Mouse (Mus musculus): ENCODE data around the gene Tspan18. TPM values are rescaled to one million over a fixed set of nuclear protein-coding genes. Genes with fewer than 3 reads are reported as not detected.
A peak's percentile ranks its signal among the peaks of the same experiment; 100 is the strongest.

Tspan18 gene
- polyA plus RNA-seq, 1 experiment: 6.8 TPM

DNA sequence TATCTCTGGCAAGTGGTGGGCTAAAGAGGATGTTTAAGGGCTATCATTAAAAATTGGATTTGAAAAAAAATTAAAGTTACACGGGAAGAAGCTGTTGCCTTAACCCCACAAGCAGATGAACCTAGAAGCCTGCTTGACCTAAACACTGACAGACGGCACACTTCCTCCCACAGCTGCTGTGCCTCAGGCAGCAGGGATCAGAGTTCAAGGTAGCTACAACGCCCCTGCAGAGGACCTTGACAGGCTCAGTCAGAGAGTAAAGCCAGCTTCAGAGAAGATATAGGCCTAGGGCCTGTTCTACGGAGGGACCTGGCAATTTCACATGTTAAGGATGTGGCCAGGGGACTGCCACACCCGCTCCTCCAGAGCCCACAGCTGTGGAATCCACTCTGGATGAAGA is 161.8 kb downstream of the Tspan18 start:
- no peak for DNase-seq (ENCODE audit: low read depth, low spot score)
- WGBS: 36% methylated on average over 5 of the region's 5 CpGs

GRCm38 (mm10) chr2:93171929-93172328 is 162.4 kb downstream of the Tspan18 start:
- DNase-seq (ENCODE audit: low read depth, low spot score): no peak
- 78% methylated on average over 6 of the region's 6 CpGs for WGBS

DNA sequence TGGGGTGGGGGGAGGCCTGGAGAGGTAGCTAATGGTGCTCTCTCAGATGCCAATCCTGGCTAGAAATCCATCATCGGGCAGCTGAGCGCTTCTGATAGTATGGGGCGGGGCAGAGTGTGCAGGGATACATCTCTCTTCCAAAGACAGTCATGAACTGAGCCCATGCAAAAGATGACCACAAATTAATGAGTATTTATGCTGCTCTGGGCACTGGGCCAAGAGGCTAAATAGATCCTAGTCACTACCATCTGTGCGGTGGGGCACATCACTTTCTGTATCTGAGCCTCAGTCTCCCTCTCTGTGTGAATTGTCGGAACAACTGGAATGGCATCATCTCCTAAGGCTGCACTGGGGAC is 163.5 kb downstream of the Tspan18 start:
- WGBS: 71% methylated on average over 5 of the region's 5 CpGs
- DNase-seq (ENCODE audit: low read depth, low spot score): no peak

- DNase-seq (ENCODE audit: low read depth, low spot score): no peak
- WGBS: 84% methylated on average over 19 of the region's 19 CpGs
Measured at GRCm38 (mm10) chr2:93170156-93170844, 164.0 kb downstream of the Tspan18 start.

- 79% methylated on average over 14 of the region's 14 CpGs for WGBS
Measured at GRCm38 (mm10) chr2:93166734-93167406, 167.4 kb downstream of the Tspan18 start.

GRCm38 (mm10) chr2:93166295-93166694 is 168.0 kb downstream of the Tspan18 start:
- 93% methylated on average over 6 of the region's 6 CpGs for WGBS
- DNase-seq (ENCODE audit: low read depth, low spot score): no peak

More at GRCm38 (mm10) chr2:93166734-93167406, 167.4 kb downstream of the Tspan18 start:
- no peak for DNase-seq (ENCODE audit: low read depth, low spot score)

- DNase-seq (ENCODE audit: low read depth, low spot score): no peak
- whole genome bisulfite sequencing: 30% methylated on average over 6 of the region's 6 CpGs
Measured at GRCm38 (mm10) chr2:93163750-93164335, 170.5 kb downstream of the Tspan18 start.

DNA sequence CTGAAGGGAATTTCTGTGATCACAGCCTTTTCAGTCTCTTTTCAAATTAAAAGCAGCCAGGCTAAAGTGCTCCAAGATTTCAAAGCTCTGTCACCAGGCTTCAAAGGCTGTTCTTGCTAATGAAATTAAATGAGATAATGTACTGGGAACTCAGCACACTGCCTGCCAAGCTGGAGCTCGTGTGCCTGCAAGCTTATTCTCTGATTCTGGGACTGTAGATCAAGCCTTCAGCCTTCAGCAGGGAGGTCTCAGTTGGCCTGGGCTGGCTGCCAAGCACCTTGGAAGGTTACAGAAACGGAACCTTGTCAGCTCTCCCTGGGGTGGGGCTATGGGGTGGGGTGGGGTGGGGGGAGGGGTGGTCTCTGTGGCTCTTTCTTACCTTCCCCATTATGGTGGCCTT is 171.0 kb downstream of the Tspan18 start:
- WGBS: 8% methylated on average over 2 of the region's 2 CpGs
- DNase-seq (ENCODE audit: low read depth, low spot score): no peak

- 36% methylated on average over 4 of the region's 4 CpGs for whole genome bisulfite sequencing
- no peak for DNase-seq (ENCODE audit: low read depth, low spot score)
Measured at GRCm38 (mm10) chr2:93162791-93163190, 171.5 kb downstream of the Tspan18 start.

DNA sequence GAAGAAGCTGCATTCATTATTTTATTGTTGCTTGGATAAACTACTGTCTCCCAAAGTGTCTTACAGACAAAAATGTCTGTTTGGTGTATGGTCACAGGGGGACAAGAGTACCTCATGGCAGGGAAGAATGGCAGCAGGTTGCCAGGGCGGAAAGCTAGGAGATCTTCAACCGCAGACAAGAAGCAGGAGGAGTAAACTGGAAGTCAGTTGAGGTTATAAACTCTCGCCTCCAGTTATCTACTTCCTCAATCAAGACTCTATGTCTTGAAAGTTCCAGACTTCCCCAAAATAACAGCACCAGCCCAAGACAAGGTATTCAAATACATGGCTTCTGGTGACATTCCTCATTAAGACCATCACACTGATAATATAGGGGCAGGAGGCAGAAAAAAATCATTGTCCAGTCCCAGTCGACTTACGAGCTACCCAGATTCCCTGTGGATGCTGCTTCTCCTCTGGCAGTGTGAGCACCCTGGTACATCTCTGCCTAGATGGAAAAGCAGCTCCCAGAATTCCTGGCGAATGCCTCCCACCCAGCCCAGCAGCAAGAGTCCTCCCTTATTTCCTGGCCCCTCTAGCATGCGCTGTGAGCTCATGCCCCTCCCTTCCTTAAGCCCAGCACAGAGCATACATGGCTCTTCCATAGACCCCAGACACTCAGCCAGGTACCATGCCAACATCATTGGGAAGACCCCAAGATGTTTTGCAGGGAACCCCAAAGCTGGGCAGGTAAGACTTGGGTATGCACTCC is 172.2 kb downstream of the Tspan18 start:
- no peak for DNase-seq (ENCODE audit: low read depth, low spot score)
- WGBS: 49% methylated on average over 7 of the region's 7 CpGs

DNA sequence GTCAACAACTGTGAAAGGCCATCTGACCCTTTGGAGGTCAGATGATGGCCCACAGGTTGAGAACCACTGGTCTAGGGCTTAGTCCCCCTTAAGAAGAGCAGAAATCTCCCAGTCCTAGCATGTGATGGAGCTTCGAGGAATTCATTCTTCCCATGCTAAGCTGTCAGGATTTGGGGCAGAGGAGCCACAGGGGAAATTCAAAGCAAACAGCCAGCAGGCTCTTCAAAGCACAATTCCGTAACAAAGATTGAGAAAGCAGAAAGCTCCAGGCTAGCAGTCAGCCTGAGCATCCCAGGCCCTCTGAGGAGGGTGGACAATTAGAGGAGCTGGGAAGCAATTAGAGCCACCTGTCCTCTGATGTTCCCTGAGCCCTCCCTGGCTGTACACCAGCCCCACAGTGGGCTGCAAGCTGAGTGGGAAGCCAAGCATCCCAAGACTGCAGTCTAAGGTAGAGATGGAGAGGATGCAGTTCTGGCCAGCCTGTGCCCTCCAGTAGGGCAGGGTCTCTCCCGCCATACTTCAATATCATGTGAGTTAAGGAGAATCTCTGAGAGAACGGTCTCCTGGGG is 173.8 kb downstream of the Tspan18 start:
- DNase-seq (ENCODE audit: low read depth, low spot score): no peak

GRCm38 (mm10) chr2:93154486-93155032 is 179.7 kb downstream of the Tspan18 start:
- WGBS: 21% methylated on average over 1 of the region's 1 CpGs

More for the DNA sequence above, 173.8 kb downstream of the Tspan18 start:
- whole genome bisulfite sequencing: 95% methylated on average over 4 of the region's 4 CpGs

GRCm38 (mm10) chr2:93153833-93154232 is 180.5 kb downstream of the Tspan18 start:
- no peak for DNase-seq (ENCODE audit: low read depth, low spot score)
- 94% methylated on average over 1 of the region's 1 CpGs for WGBS

More at GRCm38 (mm10) chr2:93154486-93155032, 179.7 kb downstream of the Tspan18 start:
- DNase-seq (ENCODE audit: low read depth, low spot score): peak; percentile 97

DNA sequence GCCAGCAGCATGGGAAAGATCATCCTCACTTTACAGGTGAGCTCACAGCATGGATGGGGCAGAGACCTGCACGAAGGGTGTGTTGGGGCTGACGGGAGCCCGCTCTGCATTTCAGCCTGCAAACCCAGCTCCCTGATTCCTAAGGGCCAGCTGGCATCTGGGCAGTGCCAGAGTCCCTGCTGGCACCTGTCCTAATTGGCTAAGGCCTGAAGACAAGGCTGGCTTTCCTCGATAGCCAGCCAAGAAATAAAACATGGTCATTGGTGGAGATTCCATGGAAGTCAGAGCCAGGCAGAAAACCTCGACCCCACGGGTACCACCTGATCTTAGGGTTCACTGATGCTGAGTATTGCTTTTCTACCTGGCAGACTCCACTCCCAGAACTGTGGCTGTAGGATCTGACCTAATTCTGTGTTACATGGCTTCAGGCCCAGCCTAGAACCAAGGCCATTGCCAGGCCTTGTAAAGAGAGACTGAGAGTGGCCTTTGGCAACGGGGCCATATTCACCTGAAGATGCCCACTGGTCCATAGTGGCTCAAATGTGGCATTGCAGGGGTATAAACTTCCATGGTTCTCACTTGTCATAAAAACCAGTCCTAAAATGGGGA is 181.3 kb downstream of the Tspan18 start:
- WGBS: 34% methylated on average over 7 of the region's 7 CpGs
- no peak for DNase-seq (ENCODE audit: low read depth, low spot score)

- no peak for DNase-seq (ENCODE audit: low read depth, low spot score)
- 78% methylated on average over 6 of the region's 6 CpGs for WGBS
Measured at GRCm38 (mm10) chr2:93152191-93152601, 182.1 kb downstream of the Tspan18 start.

All from large intestine, adult 2 months (tissue).